Mouse (Mus musculus) kidney, postnatal 10 days (tissue): ENCODE measurements at regions not wholly inside any gene's neighbourhood (a gene's known extent, or its start where the extent isn't known, plus 50 kb on each side); places are given as distances from the start of the nearest gene placed in this dataset.
A peak's percentile ranks its signal among the peaks of the same experiment; 100 is the strongest.

Experiments used
- DNase-seq: peaks from one replicate; pipeline ENCODE4 v3.0.0; 2021; ENCODE audit warnings: mixed read lengths

DNA sequence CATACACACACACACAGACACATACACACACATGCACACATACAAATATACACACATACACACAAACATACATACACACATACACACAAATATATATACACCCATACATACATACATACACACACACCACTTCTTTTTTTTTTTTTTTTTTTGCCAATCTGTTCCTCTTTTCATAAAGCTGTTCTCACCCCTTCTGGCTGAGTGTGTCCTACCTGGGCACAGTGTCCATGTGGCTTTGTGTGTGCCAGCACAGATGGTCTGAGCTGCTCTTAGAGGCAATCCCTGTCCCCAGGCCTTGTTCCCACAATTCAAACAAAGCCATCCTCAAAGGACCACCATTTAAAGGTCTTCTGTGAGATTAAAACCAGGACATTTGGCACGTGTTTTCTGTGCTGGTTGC, 127.6 kb upstream of the Prep start:
- no peak for DNase-seq

DNA sequence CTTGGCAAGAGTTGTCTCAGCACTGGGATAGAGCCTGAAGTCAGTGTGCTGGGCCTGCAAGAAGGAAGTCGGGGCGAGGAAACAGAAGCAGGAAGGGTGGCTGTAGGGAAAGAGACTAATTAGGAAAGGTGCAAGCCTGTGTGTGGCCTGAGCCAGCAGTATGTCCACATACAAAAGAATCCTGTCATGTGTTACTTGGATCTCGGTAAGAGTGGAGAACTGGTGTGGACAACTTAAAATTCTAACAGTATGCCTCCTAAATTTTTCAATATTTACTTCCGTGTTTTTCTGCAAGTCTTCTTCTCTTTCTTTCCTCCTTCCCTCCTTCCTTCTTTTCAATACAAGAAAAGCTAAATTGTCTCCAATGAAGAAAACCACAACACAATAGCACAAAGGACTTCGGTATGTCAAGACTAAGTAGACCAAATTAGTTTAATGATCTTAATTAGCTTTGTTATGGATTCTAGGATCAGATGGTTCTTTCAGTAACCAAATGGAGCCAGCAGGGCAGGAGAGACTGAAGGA, 130.0 kb upstream of the Prep start:
- no peak for DNase-seq

DNA sequence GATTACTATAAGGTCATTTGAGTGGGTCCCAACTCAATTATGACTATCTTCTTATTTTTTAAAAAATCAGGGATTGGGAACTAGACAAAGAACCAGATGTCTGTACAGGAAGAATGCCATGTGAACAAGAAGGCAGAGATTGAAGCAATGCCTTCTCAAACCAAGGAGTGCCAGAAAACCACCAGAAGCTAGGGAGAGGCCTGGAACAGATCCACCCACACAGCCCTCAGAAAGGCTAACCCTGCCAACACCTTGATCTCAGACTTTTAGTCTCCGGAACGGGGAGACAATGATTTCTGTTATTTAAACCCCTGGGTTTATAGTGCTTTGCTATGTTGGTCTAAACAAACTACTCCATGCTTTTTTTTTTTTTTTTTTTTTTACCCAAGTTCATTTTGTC, 136.2 kb upstream of the Prep start:
- DNase-seq = no peak

DNA sequence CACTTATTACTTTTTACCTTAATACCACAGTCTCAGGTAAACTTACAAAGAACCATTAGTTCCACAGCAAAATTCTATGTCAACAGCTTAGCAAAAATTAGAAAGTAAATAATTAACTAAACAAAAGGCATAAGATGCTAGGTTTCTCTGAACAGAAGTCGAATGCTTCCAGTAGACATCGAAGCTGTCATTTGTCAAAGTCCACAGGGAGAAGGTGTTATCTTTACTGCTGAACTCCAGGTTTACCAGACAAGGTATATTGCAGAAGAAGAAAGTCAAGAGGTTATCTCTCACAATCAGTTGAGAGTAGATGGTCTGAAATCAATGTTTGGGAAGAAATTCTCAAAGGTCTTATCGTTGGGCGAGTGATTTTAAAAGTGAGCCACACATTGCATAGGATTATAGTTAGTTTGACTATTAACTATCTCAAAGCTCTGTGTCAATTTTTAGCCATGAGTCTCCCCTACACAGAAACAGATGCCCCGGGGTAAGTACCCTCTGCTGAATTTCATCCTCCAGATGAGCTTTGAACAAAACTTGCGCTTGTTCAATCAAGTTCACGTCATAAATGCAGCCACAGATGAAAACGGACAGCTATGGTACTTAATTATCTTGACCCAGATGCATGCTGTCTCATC, 153.1 kb upstream of the Prep start:
- DNase-seq = no peak

DNA sequence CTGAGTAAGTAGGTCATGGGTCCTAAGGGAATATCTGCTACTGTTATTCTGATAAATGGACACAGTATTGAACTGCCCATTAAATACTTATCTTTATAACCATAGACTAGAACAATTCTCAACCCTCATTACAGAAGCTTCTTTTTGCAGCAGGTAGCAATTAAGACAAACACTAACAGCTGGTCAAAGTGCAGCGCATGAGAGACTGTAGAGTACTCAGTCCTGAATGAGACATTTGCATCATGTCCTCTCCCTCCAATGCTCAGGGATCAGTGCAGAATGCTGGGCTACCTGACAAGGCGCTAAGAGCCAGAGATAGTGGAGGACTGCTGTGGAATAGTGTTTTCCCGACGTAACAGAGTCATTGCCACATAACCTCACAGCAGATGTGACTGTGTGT, 162.5 kb upstream of the Prep start:
- no peak for DNase-seq

DNA sequence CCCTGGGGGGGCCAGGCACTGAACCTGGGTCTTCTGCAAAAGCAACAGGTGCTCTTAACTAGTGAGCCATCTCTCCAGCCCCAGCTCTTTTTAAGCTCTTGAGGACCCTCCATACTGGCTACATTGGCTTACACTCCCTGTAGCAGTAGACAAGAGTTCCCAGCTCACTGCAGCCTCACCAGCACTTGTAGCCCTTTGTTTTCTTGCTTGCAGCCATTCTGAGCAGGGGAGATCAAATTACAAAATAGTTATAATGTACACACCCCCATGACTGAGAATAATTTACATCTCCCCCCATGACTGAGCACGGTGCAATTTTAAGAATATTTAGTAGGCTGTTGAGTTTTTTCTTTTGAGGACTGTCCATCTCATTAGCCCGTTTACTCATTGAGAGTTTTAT, 165.8 kb upstream of the Prep start:
- no peak for DNase-seq

DNA sequence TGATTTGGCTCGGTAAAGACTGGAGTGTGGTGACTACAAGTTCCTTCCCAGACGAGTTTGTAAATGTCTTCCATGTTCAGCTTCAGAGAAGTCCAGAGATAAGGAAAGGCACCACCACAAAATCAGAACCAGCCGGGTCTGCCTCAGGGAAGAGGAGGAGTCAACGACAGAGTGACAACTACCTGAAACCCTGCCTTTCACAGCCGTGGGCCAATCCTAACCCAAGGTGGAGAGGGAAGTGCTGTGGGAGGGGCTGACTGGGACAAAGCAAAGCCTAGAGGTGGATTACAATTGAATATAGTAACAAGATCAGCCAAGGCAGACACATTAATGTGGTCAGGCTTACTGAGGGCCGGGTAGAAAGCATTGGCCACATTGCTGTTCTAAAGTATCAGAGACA, 174.9 kb upstream of the Prep start:
- DNase-seq = no peak

DNA sequence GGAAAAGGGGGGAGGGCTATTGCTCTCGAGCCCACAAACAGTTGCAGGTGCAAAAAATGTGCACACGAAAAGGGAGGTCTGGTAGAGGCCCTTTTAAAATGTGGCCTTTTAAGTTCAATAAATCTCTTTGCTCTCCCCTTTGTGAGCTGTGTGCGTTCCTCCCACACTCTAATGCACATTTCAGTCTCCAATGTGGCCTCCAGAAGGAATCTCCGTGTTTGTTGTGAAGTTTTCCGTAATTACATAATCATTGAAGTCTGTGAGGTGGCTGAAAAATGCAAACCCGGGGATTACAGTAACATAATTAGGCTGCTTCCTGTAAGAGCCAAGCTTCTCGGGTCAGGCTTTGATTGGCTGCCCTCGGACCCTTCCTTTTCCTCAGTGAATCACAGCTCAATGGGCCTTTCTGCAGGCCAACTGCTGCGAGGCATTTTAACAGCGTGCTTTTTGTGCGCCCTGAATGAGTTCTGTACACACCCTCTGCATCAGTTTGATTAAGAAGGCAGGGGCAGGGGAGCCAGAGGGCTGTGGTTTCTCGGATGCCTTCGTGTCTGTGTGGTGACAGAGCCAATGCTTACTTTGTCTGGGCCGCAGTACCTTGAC, 179.8 kb upstream of the Prep start:
- DNase-seq = no peak

DNA sequence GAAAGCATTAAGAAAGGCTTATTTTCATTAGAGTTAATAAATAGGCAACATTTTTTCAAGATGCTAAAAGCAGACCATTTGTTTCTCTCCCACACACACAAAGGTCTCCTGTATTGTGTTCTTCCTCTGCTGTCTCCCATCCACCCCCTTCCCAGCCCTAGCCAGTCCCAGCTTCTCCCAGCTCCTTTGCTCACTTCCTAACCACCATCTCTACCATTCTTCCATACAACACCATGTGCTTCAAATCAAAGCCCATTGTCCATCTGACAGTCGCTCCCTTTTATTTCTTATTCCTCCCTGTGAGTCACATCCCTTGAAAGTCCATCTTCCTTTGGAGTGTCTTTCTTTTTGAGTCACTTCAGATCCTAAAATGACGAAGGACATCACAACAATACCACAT, 185.0 kb upstream of the Prep start:
- no peak for DNase-seq

DNA sequence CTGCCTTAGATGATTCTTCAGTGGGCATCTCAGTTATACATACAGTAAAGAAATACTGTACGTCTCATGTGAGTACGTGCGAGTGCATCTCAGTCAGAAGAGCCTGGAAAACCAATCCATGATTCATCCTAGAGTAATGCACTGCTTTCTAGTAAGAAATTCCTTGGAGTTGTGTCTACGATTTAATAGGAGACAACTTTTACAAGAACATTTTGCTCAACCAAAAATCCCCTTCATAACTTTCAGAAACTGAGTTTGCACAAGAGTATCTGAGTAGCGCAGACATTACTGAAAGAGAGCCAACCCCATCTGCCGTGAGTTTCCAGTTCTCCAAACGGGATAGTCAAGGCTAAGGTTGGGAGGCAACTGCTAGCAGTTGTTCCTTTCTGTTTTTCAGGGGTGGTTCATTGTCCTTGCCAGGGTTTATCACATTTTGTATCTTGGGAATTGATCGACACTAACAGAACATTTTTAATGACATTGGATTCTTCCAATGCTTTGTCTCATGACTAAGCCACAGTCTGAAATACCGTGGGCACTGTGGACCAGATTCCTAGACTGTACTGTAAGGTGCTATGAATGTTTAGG, 189.8 kb upstream of the Prep start:
- DNase-seq = no peak

DNA sequence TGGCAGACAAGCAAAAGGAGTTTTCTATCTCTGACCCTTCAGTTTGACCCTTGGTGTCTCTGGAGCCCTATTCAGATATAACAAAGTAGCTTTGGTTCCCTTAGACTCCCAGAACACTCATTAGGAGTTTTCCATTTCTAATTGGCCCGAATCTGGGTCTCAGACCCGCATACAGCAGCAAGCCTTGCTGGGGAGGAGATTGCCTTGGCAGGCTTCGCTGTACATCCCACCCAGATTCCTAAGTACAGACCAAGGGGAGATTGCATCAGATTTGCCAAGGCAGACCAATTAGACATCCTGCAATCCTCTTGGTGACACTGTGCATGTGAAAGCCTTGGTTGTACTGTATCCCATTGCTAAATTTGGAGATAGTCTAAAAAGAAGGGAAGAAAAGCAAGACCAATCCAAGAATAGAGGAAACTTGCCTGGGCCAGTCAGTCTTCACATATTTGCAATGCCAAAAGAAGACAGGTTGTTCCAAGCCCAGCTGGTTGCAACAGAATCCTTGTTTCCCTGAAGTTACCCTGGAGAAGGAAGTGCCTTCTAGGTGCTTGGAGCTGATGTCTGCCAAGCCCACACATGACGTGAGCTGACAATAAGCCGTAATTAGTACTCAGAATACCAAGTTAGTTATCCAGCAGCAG, 193.2 kb upstream of the Prep start:
- DNase-seq = no peak

DNA sequence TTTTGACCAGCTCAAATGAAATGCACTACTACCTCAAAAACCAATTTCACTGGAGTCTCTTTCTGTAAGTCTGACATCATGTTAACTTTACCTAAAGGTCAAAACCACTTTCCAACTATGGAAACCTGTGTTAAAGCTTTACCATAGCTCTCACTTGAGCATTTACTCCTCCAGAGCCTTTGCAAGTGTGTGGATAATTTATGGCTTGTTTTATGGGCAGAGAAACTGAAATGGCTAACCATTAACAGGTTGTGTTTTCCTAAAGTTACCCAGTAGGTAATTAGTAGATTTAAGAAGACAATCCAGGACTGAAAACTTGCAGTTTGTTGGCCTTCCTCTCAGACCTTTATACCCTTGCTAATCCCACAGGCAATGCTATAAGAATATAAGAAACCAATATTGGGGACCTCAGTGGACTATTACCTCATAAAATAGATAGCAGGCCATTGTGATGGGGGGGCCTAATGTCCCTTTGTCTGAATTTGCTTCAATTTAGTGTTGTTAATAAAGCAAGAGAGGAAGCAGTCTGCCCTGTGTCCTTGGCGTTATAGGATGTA, 202.7 kb upstream of the Prep start:
- no peak for DNase-seq

DNA sequence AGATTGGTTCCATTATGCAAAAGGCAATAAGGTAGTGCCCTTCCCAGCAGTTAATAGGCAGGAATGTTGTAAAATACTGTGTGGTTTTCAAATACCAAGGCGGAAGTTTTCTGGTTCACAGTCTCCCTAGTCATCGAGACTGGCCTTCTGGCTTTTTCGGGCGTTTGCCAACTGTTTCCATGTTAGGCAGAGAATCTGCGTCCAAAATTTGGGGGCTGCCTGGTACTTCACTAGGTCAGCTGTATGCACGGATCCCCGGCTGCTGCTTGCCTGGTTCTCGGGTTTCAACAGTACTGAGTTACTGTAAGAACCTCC, 204.7 kb upstream of the Prep start:
- peak; percentile 27 for DNase-seq

DNA sequence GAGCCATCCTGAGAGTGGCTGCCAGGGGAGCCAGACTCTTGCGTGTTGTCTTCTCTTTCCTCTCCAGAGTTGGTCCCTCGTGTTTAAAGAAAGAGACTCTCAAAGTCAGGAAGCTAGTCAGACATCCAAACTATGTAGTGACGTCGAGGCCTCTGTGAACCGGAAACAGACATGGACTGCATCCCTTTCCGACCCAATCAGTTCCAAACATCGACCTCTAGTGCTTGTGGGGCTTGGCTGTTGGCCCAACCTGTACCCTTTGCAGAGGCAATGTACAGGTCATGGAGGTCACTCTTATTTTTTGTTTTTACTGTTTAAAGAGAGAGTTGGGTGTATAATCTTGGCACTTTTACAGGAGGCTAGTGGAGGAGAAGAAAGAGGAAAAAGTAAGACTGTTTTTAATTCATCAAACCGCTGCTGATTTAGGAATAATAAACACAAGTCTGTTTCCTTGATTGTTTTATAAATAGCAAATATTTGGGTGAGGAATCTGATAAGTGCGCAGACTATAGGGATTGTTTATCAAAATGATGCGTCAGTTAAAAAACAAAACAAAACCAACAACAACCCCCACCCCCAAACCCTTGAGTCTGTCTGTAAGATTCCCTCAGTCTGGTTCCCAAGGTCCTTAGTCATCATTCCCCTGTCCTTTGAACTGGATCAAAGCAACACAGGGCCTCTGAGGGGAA, 205.2 kb upstream of the Prep start:
- peak; percentile 77 for DNase-seq

DNA sequence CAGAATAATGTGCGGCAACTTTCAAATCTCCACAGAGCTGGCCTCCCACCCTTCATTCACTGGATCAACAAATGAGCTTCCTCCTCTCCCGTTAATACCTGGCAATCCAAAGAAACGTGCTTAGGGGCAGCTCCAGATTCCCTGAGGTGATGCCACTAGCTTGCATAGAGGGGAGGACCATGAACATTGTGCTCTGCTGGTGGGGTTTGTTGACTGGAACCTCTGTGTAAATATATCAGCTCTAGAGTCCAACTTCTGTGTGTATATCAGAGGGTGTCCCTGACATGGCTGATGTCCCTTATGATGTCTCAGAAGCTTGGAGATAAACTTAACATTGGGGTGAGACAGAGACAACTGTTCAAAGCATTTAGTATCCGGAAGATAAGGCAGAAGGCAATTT, 209.6 kb upstream of the Prep start:
- DNase-seq = no peak

DNA sequence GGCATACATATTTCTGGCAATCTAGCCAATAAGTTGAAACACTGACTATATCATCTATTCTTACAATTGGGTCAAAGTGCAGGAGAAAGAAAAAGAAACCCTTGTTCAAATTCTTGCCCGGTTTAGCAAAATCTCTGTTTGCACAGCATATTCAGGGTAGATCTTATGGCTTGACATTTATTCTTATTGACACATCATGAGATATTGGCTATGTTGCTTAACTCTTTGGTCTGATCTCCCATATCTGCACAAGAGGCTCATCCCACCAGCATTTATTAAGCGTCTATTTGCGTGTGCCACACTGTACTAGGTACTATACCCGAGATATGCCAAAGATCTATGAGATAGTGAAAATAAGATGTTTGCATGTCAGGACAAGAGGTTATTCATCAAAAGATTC, 212.9 kb upstream of the Prep start:
- DNase-seq = no peak

DNA sequence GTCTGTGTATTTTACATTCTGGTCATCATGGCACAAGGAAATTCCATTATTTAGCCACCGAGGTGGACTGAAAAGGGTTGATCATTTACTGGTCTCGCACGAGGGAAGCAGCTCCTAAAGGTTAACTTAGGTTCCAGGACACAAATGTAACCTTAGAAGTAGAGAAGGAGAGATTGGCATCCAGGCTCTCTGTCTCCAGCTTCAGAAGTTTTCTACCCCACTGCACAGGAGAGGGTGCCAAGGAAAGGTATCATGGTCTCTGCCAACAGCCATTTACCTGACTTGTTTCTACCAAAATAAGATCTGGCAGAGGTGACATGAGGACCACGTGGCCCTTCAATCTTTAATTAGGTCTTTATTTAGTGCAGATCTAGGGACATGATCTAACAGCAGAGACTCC, 218.0 kb upstream of the Prep start:
- DNase-seq = no peak

DNA sequence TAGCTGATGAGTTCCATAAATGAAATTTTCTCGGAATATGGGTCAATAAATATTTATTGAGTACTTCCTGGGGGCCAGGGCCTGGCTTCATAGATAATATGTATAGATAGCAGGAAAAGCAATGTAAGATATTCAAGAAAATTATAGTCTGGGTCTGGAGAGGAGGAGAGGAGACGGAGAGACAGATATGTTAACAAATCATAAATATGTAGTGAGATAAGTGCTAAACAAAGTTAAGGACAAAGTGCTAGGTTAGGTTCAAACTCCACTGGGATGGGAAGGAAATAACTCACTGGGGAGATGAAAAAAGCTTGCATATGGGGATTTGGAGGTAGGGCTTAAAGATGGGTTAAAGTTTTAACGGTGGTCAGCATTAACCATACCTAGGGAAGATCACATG, 220.2 kb upstream of the Prep start:
- no peak for DNase-seq

DNA sequence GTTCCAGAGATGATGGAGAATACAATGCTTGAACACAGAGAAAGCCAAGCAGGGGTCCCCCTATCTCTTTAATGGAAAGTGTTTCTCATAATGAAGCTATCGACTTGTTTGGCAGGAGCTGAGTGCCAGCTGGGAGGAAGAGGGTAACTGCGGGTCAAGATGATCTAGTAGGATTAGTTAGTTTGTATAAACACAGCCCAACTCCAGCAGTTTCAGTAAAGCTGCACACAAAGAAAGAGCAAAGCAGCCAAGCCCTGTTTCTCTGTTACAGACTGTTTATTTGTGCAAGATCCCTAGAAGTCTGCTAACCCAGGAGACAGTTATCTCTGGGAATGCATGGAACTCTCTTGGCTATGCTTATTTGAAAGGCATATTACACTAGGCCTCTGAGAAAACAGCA, 220.9 kb upstream of the Prep start:
- DNase-seq = no peak

DNA sequence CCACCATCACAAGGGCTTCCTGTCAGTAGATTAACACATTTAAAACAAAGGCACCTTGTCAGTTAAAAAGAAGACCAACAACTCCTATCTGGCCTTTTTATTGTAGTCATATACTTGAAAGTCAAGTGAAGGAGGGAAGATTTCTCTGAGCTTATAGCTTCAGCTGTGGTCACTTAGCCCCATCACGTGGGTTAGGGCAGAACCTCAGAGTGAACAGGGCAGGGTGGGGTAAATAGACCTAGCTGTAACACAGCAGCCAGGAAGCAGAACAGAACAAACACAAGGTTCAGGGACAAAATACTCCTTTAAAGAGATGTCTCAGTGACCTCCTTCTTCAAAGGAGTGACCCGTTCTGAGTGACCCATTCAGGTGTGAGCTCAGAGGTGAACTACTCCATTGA, 226.6 kb upstream of the Prep start:
- no peak for DNase-seq

DNA sequence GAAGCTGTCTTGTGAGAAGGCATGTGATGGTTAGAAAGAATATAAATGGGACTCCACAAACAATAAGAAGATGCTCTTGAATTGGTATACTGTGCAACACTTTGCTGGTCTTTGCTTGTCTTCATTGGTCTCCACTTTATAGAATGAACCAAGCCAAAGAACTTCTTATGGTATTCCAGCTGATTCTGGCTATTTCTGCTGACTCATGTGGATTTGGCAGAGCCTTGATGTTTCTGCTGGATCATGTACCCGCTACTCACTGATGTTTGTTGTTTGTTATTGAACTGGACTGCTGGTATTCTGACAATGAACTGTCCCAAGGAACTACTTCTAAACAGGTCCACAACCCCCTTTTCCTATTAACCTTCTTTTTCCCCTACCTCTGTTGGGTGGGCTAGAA, 234.5 kb upstream of the Prep start:
- no peak for DNase-seq

DNA sequence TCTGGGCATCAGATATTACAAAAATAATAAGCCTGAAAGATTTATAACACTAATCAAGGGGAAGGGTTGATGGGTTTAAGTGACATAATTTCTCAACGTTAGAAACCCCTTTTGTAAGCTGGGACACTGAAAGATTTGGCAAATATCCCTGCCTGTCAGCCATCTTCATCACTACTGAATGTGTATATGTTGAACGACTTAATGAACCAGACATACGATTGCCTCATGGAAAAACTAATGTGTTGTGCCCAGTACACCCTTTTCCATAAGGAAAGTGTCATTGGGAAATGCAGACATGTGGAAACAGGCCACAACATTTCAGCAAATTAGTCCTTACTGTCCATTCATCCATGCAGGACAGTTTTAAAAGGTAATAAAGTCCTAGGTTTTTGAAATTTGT, 240.7 kb upstream of the Prep start:
- no peak for DNase-seq

DNA sequence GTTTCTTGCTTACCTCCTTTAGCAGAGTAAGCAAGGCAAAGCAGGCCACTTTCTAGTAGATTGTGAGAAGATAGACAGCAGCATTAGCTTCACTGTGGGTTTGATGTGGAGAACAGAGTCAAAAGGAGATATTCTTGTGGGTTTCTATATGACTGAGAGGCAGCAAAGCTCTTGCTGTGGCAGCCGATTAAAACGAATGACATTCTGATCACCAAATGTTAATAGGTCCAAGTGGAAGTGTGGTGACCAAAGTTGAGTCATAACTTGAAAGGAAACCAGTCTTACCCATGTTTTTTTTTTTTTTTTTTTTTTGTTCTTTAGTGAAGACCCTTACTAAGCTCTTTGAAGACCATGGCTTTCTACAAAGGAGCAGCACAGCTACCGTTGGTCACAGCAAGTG, 245.3 kb upstream of the Prep start:
- no peak for DNase-seq

DNA sequence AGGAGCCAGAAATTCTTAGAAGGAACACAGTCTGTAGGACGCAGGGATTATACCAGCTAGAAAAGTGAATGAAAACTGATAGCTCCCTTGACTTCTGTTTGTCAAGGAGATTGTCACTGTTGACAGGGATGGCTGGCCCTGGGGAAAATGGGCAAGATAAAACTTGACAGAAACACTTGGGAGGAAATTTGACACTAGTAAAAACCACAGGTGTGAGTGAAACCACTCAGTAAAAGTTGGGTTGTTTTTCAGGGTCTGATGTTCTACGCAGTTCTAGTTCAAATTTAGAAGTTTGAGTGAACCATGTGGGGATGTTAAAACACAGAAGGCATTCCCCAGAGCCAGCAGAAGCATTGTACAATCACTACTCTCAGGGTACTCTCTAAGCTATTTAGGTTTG, 246.6 kb upstream of the Prep start:
- no peak for DNase-seq
